Mouse (Mus musculus) liver, embryonic 13.5 days (tissue): ENCODE data around the gene Mgat5b. TPM values are rescaled to one million over a fixed set of nuclear protein-coding genes. Genes with fewer than 3 reads are reported as not detected.

Experiments used
- ATAC-seq: fragments of 200-750 bp; cut with Nextera tagmentation; 2 replicates; pipeline ENCODE4 v1.8.0; 2017; ENCODE audit warnings: low read depth, mild to moderate bottlenecking, moderate number of reproducible peaks, moderate library complexity
- DNase-seq: peaks from one replicate; pipeline ENCODE4 v3.0.0; 2022
- H3K27ac ChIP-seq: fragments of 300-500 bp; sonication (generic); 2 replicates; pipeline ENCODE4 v1.5.1; 2015; ENCODE audit warnings: moderate library complexity, mild to moderate bottlenecking, inconsistent platforms
- H3K27me3 ChIP-seq: fragments of 300-500 bp; sonication (generic); 2 replicates; pipeline ENCODE4 v1.6.1; 2015; ENCODE audit warnings: mild to moderate bottlenecking, inconsistent platforms
- H3K36me3 ChIP-seq: fragments of 300-500 bp; sonication (generic); 2 replicates; pipeline ENCODE4 v1.6.1; 2015; ENCODE audit warnings: mild to moderate bottlenecking, inconsistent platforms
- H3K4me1 ChIP-seq: fragments of 300-500 bp; sonication (generic); replicated peaks from 2 replicates; pipeline ENCODE4 v1.6.1; 2015; ENCODE audit warnings: inconsistent platforms
- H3K4me2 ChIP-seq: fragments of 300-500 bp; sonication (generic); 2 replicates; pipeline ENCODE4 v1.6.1; 2015; ENCODE audit warnings: inconsistent platforms, mild to moderate bottlenecking, moderate library complexity
- H3K4me3 ChIP-seq: fragments of 300-500 bp; sonication (generic); replicated peaks from 2 replicates; pipeline ENCODE4 v1.5.1; 2015; ENCODE audit warnings: mild to moderate bottlenecking, inconsistent platforms
- H3K9ac ChIP-seq: fragments of 300-500 bp; sonication (generic); 2 replicates; pipeline ENCODE4 v1.6.1; 2015; ENCODE audit warnings: mild to moderate bottlenecking, inconsistent platforms
- H3K9me3 ChIP-seq: fragments of 300-500 bp; sonication (generic); replicated peaks from 2 replicates; pipeline ENCODE4 v1.6.1; 2016; ENCODE audit warnings: inconsistent platforms
- WGBS: fragments of 180-500 bp; shearing (Covaris S2); methylation state at CpG from one replicate; pipeline ENCODE4 v1.1.7; 2015; ENCODE audit not compliant: insufficient replicate concordance; 5-methylcytosine and 5-hydroxymethylcytosine counted together
- polyA plus RNA-seq: library from polyadenylated mRNA; unstranded; fragments of >200 nt; fragmentation: Nextera tagmentation; extraction: Ambion mirVana; gene quantifications from 2 replicates; pipeline ENCODE4 v1.2.1, GENCODE M21; 2015

Gene Mgat5b
- polyA plus RNA-seq, 1 experiment from 2014 or later = not detected

DNA sequence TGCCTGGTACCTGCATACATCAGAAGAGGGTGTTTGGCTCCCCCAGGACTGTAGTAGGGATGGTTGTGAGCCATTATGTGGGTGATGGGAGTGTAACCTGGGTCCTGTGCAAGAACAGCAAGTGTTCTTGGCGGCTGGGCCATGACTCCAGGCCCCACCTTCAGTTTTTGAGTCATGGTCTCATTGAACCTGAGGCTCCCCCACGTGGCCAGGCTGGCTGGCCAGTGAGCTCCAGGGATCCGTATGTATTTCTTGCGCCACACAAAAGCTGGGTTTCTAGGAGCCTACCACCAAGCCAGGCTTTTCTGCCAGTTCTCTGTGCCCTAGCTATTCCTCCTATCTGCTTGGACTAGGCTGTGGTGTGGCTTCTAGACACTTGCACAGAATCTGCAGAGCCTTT is 63.9 kb downstream of the Mgat5b start:
- WGBS = 38% methylated on average over 4 of the region's 4 CpGs

DNA sequence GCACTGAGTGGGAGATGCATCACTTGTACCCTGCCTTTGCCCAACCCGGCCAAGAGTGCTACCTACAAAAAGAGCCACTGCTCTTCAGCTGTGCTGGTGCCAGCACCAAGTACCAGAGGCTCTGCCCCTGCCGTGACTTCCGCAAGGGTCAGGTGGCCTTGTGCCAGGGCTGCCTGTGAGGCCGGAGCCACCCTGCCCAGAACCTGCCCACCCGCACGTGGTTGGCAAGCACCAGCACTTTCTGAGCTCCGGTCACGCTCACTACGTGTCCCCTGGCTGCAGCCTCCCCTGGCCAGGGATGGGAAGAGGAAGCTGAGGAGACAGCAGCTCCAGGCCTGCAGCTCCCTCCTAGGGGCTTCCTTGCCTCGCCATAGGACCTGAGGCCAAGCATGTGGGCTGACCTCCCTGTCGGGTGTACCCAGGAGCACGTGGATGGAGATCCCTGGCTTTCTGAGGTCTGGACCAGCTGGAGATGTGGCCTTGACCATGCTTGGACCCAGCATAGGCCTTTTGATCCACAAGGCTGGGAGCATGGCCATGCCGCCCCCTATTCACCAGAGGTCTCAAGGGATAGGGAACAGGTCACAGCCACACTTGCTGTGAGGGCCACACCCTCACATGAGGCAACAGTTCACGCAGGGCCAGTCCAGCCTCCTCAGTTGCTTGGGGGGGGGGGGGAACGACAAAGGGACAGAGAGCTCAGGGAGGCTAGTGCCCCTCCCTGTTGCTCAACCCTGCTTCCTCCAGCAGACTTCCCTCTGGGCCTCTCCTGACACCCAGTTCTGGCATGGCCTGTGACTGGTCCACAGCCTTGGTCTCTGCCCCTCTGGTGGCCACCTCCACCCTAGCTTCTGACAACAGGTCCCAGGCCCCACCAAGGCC is 67.1 kb downstream of the Mgat5b start:
- H3K4me3 ChIP-seq = no peak overlapping the region
- no peaks in the 10 kb centered on the region for H3K9me3 ChIP-seq
- DNase-seq (no peak), ATAC-seq (no peak)
- H3K27me3 ChIP-seq = no peaks in the 10 kb centered on the region
- H3K4me2 ChIP-seq = no peak overlapping the region
- H3K9ac ChIP-seq = no peak overlapping the region
- H3K27ac ChIP-seq = no peak overlapping the region
- 57% methylated on average over 15 of the region's 15 CpGs for WGBS
- no peaks in the 10 kb centered on the region for H3K4me1 ChIP-seq
- H3K36me3 ChIP-seq = no peaks in the 10 kb centered on the region

More for the DNA sequence above, 63.9 kb downstream of the Mgat5b start:
- Histone ChIP-seq H3K4me1 (no peaks in the 10 kb centered on the region), H3K4me2 (no peak overlapping the region), H3K4me3 (no peak overlapping the region), H3K9me3 (no peaks in the 10 kb centered on the region), H3K27ac (no peak overlapping the region), H3K9ac (no peak overlapping the region), H3K36me3 (no peaks in the 10 kb centered on the region), H3K27me3 (no peaks in the 10 kb centered on the region)
- ATAC-seq (no peak), DNase-seq (no peak)

DNA sequence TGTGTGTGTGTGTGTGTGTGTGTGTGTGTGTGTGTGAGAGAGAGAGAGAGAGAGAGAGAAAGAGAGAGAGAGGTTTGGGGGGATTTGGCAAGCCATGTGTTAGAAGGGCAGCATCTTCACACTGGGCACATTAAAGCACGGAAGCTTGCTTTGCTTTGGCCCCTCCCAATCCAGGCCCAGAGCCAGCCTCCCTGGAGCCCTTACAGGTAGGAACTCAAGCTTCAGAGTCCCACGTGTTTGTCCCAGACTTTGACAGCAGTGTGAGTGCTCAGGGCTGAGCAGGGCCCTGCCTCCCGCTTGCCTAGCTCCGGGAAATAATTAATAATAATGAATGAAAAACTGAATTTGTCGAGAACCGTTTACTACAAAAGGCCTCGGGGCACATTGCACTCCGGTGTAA is 69.5 kb downstream of the Mgat5b start:
- Histone ChIP-seq H3K9me3 (no peaks in the 10 kb centered on the region), H3K27me3 (peaks cover 15% of the 10 kb centered on the region), H3K4me3 (no peak overlapping the region), H3K4me2 (no peak overlapping the region), H3K4me1 (no peaks in the 10 kb centered on the region), H3K9ac (no peak overlapping the region), H3K36me3 (no peaks in the 10 kb centered on the region), H3K27ac (no peak overlapping the region)
- no peak for DNase-seq
- WGBS = 59% methylated on average over 8 of the region's 8 CpGs
- no peak for ATAC-seq

DNA sequence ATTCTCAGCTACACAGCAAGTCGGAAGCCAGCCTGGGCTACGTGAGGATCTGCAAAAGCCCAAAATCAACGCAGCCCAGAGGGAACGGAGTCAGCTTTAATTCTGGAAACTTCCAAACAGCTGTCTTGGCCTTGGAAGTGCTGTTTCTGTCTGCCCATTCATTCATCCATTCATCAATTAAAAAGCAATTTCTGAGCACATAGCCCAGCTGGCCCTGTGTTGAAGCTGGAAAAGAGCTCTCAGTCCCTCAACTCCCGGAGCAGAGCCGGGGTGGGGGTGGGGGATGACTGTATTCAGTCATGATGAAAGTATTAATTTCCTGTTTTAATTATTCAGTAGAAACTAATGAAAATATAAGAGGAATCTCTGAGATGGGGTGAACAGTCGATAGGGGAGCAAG is 71.6 kb downstream of the Mgat5b start:
- no peak for DNase-seq
- peaks cover 36% of the 10 kb centered on the region for H3K27me3 ChIP-seq

DNA sequence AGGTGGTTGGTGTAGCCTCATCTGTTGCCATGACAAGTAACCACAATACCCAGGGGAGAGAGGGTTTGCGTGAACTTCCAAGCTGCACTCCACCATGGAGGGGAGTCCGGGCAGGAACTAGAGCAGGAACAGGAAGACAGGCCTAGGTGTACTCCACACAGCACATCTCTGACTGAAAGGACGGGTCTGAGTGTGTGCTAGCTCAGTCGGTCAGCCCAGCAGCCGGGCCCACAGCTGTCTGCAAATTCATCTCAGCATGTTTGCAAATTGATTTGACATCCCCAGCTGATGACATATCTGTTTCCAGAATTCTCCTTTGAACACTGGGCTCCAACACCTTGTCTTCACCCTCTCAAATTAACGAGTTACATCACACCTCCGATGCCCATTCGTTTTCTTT is 72.7 kb downstream of the Mgat5b start:
- no peaks in the 10 kb centered on the region for H3K9me3 ChIP-seq
- H3K9ac ChIP-seq = no peak overlapping the region
- H3K36me3 ChIP-seq = no peaks in the 10 kb centered on the region
- no peak overlapping the region for H3K4me2 ChIP-seq
- H3K4me1 ChIP-seq = no peaks in the 10 kb centered on the region
- H3K4me3 ChIP-seq = no peak overlapping the region
- H3K27me3 ChIP-seq = peaks cover 48% of the 10 kb centered on the region
- WGBS = 63% methylated on average over 8 of the region's 8 CpGs
- no peak overlapping the region for H3K27ac ChIP-seq
- DNase-seq (no peak), ATAC-seq (no peak)

More for the DNA sequence above, 71.6 kb downstream of the Mgat5b start:
- H3K4me3 ChIP-seq = no peak overlapping the region
- H3K9ac ChIP-seq = no peak overlapping the region
- H3K36me3 ChIP-seq = no peaks in the 10 kb centered on the region
- WGBS = 73% methylated on average over 7 of the region's 7 CpGs
- H3K4me2 ChIP-seq = no peak overlapping the region
- no peaks in the 10 kb centered on the region for H3K4me1 ChIP-seq
- H3K27ac ChIP-seq = no peak overlapping the region
- H3K9me3 ChIP-seq = no peaks in the 10 kb centered on the region
- no peak for ATAC-seq

DNA sequence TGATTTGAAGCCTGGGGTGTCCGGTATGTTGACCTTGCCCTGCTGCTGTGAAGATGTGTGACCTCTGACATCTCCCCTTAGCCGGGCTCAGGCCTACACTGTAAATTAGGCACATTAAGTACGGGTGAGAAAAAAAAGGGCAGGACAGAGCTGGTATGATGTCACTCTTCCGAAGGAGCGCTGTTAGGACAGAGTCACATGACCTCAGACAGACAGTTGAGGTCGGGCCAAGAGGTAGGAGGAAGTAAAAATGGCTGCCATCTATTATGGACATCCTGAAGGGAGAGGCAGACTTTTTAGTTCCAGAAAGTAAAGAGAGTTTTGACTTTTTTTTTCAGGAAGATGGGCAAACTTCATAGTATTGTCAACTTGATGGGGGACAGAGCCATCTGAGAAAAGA is 73.3 kb downstream of the Mgat5b start:
- Histone ChIP-seq H3K9ac (no peak overlapping the region), H3K27ac (no peak overlapping the region), H3K4me1 (no peaks in the 10 kb centered on the region), H3K27me3 (peaks cover 54% of the 10 kb centered on the region), H3K36me3 (no peaks in the 10 kb centered on the region), H3K4me2 (no peak overlapping the region), H3K4me3 (no peak overlapping the region), H3K9me3 (no peaks in the 10 kb centered on the region)
- WGBS = 56% methylated on average over 6 of the region's 6 CpGs
- no peak for DNase-seq
- ATAC-seq = no peak

DNA sequence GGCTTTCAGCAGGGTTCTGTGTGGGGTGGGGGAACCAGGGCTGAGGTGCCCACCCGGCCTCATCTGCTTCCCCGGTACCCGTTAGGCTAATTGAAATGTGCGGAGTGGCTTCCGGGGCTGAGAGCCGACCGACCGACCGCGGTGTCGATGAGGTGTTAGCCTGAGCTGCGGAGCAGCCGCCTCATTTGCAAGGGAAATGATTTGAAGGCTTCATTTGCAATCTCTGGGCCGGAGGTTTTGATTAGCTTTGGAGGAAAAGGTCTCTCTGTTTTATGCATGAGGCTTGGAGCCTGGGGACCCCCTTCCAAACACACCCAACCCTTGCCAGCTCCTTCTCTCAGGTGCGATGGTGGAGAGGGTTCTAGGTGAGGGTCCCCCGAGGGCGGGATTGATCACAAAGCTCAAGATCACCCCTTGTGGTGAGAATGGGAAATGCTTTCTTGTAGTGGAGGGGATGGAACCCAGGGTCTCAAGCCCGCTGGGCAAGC is 75.5 kb downstream of the Mgat5b start:
- H3K27ac ChIP-seq = no peak overlapping the region
- peaks cover 57% of the 10 kb centered on the region for H3K27me3 ChIP-seq
- H3K36me3 ChIP-seq = no peaks in the 10 kb centered on the region
- no peak overlapping the region for H3K9ac ChIP-seq
- 4% methylated on average over 18 of the region's 18 CpGs for WGBS
- DNase-seq = no peak
- H3K4me3 ChIP-seq = no peak overlapping the region
- no peak for ATAC-seq
- peaks cover 2% of the 10 kb centered on the region; the same call in 1 of the 2 replicates for H3K9me3 ChIP-seq
- no peak overlapping the region for H3K4me2 ChIP-seq
- no peaks in the 10 kb centered on the region for H3K4me1 ChIP-seq

DNA sequence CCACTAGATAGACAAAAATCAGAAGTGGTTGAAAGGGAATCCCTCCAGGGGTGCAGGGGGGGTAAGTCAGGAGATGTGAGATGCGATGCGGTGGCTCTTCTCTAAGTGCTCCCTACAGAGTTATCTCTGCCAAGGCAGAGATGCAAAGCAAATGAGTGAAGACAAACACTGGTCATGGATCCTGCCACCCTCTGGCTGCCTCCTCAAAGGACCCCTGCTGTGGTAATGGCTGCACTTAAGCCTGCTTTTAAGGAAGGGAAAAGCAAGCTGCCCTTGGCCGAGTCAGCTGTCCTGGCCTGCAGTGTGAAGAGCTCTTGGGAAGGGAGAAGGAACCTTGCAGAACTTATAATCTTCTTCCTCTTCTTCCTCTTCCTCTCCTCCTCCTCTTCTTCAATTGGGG is 78.3 kb downstream of the Mgat5b start:
- no peaks in the 10 kb centered on the region for H3K4me1 ChIP-seq
- no peak overlapping the region for H3K4me3 ChIP-seq
- WGBS = 24% methylated on average over 3 of the region's 3 CpGs
- peaks cover 53% of the 10 kb centered on the region for H3K27me3 ChIP-seq
- DNase-seq (no peak), ATAC-seq (no peak)
- peaks cover 2% of the 10 kb centered on the region; the same call in 1 of the 2 replicates for H3K9me3 ChIP-seq
- no peak overlapping the region for H3K9ac ChIP-seq
- no peaks in the 10 kb centered on the region for H3K36me3 ChIP-seq
- no peak overlapping the region for H3K4me2 ChIP-seq
- H3K27ac ChIP-seq = no peak overlapping the region

DNA sequence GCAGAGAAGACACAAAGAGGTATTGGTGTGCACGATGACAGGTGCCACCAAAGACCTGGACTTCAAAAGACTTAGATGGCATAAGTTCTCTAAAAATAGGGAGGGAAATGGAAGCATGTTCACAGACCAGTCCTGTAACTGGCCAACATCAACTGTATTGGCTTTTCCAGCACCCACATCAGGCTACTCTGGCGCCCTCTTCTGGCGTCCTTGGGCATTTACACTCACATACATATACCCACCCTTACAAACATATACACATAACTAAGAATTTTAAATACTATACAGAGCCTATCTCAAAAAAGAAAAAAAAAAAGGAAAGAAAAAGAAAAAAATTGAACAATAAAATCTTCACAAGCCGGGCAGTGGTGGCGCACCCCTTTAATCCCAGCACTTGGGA is 80.3 kb downstream of the Mgat5b start:
- no peak overlapping the region for H3K27ac ChIP-seq
- WGBS = 80% methylated on average over 5 of the region's 5 CpGs
- H3K4me3 ChIP-seq = no peak overlapping the region
- H3K27me3 ChIP-seq = peaks cover 46% of the 10 kb centered on the region
- peaks cover 2% of the 10 kb centered on the region; the same call in 1 of the 2 replicates for H3K9me3 ChIP-seq
- no peak overlapping the region for H3K9ac ChIP-seq
- no peaks in the 10 kb centered on the region for H3K36me3 ChIP-seq
- DNase-seq (no peak), ATAC-seq (no peak)
- H3K4me2 ChIP-seq = no peak overlapping the region
- H3K4me1 ChIP-seq = no peaks in the 10 kb centered on the region

DNA sequence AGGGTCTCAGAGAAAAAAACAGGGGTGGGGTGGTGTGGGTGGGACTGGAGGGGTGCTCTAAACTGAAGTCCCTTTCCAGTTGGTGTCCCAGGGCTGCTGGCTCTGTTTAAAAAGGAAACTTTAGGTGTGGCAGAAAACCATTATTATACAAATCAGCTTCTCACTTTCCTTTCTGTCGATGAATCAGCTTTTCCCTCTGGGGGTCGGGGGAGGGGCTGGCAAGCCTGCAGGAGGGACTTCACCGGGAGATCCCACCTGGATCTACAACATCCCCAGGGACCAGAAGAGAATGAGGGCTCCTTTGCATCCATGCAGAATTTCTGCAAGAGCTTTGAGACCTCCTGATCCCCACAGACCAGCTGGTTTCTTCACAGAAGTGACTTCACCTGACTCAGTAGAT is 81.6 kb downstream of the Mgat5b start:
- Histone ChIP-seq H3K27me3 (peaks cover 46% of the 10 kb centered on the region), H3K4me3 (no peak overlapping the region), H3K36me3 (no peaks in the 10 kb centered on the region), H3K4me2 (no peak overlapping the region), H3K9me3 (peaks cover 2% of the 10 kb centered on the region; the same call in 1 of the 2 replicates), H3K9ac (no peak overlapping the region), H3K4me1 (no peaks in the 10 kb centered on the region), H3K27ac (no peak overlapping the region)
- DNase-seq = no peak
- WGBS = 7% methylated on average over 3 of the region's 3 CpGs
- no peak for ATAC-seq

DNA sequence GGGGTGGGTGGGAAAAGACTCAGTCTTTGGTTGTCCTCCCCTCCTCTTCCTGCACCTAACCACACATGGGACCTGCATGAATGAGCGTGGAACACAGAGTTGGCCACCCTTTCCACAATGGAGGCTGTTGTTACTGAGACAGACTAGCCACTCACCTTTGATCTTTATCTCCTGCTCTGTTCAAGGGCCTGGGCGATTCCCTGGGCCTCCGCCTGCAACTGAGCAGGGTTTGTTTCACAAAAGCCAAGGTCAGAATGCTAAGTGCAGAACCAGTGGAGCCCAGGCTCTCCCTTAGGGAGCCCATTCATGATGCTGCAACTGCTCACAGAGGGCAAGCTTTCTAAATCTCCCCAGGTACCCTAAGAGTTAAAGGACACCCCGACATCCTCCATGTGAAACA is 83.1 kb downstream of the Mgat5b start:
- 40% methylated on average over 4 of the region's 4 CpGs for WGBS
- Histone ChIP-seq H3K4me2 (no peak overlapping the region), H3K36me3 (no peaks in the 10 kb centered on the region), H3K4me1 (no peaks in the 10 kb centered on the region), H3K9ac (no peak overlapping the region), H3K27ac (no peak overlapping the region), H3K27me3 (peaks cover 43% of the 10 kb centered on the region), H3K4me3 (no peak overlapping the region), H3K9me3 (peaks cover 2% of the 10 kb centered on the region; the same call in 1 of the 2 replicates)
- no peak for ATAC-seq
- DNase-seq = no peak

DNA sequence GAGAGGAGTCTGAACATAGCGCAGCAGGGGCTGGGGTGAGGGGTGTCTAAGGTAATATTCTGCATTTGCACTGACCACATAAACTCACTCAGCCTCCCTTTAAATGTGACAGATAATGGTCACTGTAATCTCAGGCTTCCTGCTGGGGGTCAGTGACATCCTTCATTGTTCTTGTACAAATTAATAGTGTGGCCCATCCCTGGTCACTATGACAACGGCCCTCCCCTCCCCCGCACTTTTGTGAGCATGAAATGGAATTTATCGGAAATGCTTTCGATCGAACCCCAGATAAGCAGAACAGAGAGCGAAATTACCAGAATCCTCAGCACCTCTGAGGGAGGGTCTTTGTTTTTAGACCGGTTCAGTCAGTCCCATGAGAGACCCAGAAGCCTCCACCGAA is 84.8 kb downstream of the Mgat5b start:
- Histone ChIP-seq H3K9me3 (peaks cover 2% of the 10 kb centered on the region; the same call in 1 of the 2 replicates), H3K27ac (no peak overlapping the region), H3K27me3 (peaks cover 48% of the 10 kb centered on the region), H3K36me3 (no peaks in the 10 kb centered on the region), H3K4me3 (no peak overlapping the region), H3K9ac (no peak overlapping the region), H3K4me2 (no peak overlapping the region), H3K4me1 (no peaks in the 10 kb centered on the region)
- 49% methylated on average over 9 of the region's 9 CpGs for WGBS
- ATAC-seq (no peak), DNase-seq (no peak)
